Mouse (Mus musculus): Measurements from ENCODE around the gene Btn1a1. TPM values are rescaled to one million over a fixed set of nuclear protein-coding genes. Genes with fewer than 3 reads are reported as not detected.

Btn1a1 gene
- polyA plus RNA-seq, 1 experiment from 2014 or later, result 0.06 TPM

DNA sequence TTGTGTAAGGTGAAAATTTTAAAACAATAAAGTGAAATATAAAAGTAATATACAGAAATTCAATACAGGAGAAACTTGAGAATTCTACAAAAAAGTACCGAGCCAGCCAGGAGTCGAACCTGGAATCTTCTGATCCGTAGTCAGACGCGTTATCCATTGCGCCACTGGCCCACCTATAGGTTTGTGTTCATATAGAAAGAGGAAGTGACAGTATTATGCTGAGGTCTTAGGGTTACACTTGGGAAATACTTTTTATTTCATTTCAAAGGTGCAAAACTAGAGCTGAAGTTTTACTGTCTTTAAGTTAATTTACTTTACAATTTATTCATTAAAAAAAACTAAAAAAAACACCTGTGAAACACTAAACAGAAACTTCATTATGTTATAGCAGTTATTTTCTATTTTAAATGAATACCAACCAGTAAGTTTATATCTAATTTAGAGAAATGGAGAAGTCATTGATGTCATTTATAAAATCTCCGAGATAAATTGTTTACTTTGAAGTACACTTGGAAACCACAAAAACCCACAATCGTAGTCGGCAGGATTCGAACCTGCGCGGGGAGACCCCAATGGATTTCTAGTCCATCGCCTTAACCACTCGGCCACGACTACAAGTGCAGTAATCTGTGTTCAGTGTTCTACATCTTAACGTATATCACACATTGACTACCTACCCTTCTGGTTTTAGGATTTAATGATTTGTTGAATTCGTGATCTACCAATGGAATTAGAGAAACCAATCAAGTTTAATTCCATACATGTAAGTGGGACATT, 34.9 kb upstream of the Btn1a1 start:
- Histone ChIP-seq H3K27me3 (peaks cover 37% of the 10 kb centered on the region), H3K9ac (no peak overlapping the region), H3K4me1 (replicated peaks) (peaks cover 4% of the 10 kb centered on the region; the same call in 1 of the 2 replicates), H3K4me2 (no peak overlapping the region), H3K36me3 (no peaks in the 10 kb centered on the region), H3K4me3 (no peak overlapping the region), H3K9me3 (no peaks in the 10 kb centered on the region), H3K27ac (no peak overlapping the region)
- no peak for ATAC-seq (ENCODE audit: low FRiP score)
- 1% methylated on average over 17 of the region's 17 CpGs for WGBS

- Histone ChIP-seq H3K27ac (no peak overlapping the region), H3K36me3 (no peaks in the 10 kb centered on the region), H3K9ac (no peak overlapping the region), H3K9me3 (no peaks in the 10 kb centered on the region), H3K4me1 (replicated peaks) (0 out of 2 replicates have a peak, but pooled peaks cover 3% of the 10 kb centered on the region), H3K4me3 (no peak overlapping the region), H3K27me3 (peaks cover 33% of the 10 kb centered on the region), H3K4me2 (no peak overlapping the region)
- no peak for ATAC-seq (ENCODE audit: low FRiP score)
- WGBS, result 6% methylated on average over 7 of the region's 7 CpGs
These were observed 34.2 kb upstream of the Btn1a1 start for GRCm38 (mm10) chr13:23499943-23500342.

DNA sequence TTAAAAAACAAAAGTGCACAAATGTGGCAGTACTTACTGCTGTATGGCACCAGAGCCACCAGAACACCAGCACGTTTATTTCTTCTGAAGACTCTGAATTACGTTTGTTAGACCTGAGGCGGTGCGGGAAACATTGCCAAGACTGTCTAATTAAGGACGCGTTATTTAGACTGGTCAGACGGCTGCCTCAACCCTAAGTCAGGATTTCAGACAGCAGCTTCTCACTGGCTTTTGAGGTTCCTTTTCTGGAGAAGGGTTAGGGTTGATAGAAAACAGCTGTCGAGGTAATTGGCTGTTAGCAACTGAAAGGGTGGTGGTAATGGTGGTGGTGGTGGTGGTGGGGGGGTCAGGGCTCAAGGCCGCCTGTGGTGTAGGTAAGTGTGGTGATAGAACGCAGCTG, 33.0 kb upstream of the Btn1a1 start:
- H3K4me2 ChIP-seq, result peak overlapping the region; percentile 41
- WGBS, result 5% methylated on average over 10 of the region's 10 CpGs
- H3K9ac ChIP-seq, result no peak overlapping the region
- H3K27me3 ChIP-seq, result peaks cover 32% of the 10 kb centered on the region
- no peaks in the 10 kb centered on the region for H3K4me1 ChIP-seq (replicated peaks)
- no peaks in the 10 kb centered on the region for H3K36me3 ChIP-seq
- no peak overlapping the region for H3K27ac ChIP-seq
- ATAC-seq (ENCODE audit: low FRiP score), result no peak
- no peaks in the 10 kb centered on the region for H3K9me3 ChIP-seq
- H3K4me3 ChIP-seq, result peak overlapping the region; percentile 10

DNA sequence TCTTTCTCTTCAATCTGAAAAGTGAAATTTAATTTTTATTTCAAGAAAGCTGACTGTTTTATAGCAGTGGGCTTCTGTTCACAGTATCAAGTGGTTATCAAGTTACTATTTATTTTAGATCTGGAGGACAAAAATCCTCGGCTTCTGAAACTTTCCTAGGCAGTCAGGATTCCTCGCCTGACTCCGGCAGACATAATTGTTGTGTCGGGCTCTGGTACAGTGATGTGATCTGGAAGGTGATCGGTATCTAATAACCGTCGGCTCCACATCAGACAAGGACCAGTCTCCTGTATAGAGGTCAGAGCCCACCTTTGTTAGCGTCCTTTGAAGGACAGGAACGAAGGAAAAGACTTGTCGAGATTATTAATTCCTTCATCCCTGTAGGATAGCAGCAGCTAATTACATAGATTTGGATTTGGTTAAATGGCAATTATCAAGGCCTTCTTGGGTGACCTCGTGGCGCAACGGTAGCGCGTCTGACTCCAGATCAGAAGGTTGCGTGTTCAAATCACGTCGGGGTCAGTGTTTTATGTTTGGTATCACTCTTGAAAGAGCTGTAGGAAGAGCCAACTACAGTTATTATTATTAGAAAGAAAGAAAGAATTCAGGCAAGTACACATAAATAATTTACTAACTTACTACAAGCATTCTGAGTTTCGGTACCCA, 32.1 kb upstream of the Btn1a1 start:
- Histone ChIP-seq H3K4me1 (replicated peaks) (no peaks in the 10 kb centered on the region), H3K36me3 (no peaks in the 10 kb centered on the region), H3K4me2 (peak overlapping the region; percentile 41), H3K4me3 (peak overlapping the region; percentile 10), H3K27ac (no peak overlapping the region), H3K9me3 (no peaks in the 10 kb centered on the region), H3K27me3 (peaks cover 32% of the 10 kb centered on the region), H3K9ac (no peak overlapping the region)
- 5% methylated on average over 19 of the region's 19 CpGs for WGBS
- no peak for ATAC-seq (ENCODE audit: low FRiP score)

DNA sequence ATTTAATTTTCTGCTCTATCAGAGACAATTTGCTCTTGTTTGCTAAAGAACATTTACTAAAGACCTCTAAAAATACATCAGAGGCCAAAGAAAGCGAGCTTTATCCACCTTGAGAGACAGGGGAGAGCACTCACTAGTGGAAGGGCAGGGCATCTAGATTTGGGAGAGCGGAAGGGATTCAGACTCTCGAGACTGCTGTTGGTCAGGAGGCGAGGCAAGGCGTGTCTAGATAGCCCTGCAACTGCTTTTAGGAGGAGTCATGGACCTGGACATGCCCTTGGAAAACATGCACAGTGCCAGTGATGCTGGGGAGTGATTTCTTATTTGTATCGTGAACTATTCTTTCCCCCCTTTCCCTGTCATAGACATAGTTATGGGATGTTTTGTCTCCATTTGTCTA, 29.8 kb upstream of the Btn1a1 start:
- H3K4me3 ChIP-seq, result no peak overlapping the region
- 77% methylated on average over 6 of the region's 6 CpGs for WGBS
- peaks cover 4% of the 10 kb centered on the region; the same call in 1 of the 2 replicates for H3K4me1 ChIP-seq (replicated peaks)
- no peak overlapping the region for H3K4me2 ChIP-seq
- no peaks in the 10 kb centered on the region for H3K9me3 ChIP-seq
- no peak for ATAC-seq (ENCODE audit: low FRiP score)
- peaks cover 25% of the 10 kb centered on the region for H3K27me3 ChIP-seq
- no peak overlapping the region for H3K9ac ChIP-seq
- H3K27ac ChIP-seq, result no peak overlapping the region
- H3K36me3 ChIP-seq, result no peaks in the 10 kb centered on the region

DNA sequence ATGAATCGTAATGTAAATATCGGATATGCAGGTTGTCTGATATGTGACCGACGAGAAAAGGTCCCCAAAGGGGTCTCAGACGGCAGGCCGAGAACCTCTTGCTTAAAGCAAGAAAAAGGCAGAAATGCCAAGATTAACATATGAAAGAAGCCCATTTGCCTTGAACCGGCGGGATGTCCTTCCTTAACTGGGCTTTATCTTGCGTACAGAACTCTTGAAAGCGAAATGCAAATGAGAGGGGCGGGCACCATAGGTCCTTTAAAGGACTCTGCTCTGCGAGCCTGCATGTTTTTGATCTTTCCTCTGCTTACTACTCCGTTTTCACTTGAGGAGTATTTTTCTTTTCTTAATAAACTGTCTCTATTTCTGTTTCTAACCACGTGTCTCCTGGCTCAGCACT, 26.3 kb upstream of the Btn1a1 start:
- peaks cover 11% of the 10 kb centered on the region for H3K27me3 ChIP-seq
- no peaks in the 10 kb centered on the region for H3K9me3 ChIP-seq
- no peak overlapping the region for H3K27ac ChIP-seq
- peak overlapping the region; percentile 47 for H3K4me2 ChIP-seq
- no peaks in the 10 kb centered on the region for H3K36me3 ChIP-seq
- peak overlapping the region; percentile 29 for H3K4me3 ChIP-seq
- 1% methylated on average over 14 of the region's 14 CpGs for WGBS
- H3K9ac ChIP-seq, result no peak overlapping the region
- ATAC-seq (ENCODE audit: low FRiP score), result no peak
- peaks cover 14% of the 10 kb centered on the region for H3K4me1 ChIP-seq (replicated peaks)

DNA sequence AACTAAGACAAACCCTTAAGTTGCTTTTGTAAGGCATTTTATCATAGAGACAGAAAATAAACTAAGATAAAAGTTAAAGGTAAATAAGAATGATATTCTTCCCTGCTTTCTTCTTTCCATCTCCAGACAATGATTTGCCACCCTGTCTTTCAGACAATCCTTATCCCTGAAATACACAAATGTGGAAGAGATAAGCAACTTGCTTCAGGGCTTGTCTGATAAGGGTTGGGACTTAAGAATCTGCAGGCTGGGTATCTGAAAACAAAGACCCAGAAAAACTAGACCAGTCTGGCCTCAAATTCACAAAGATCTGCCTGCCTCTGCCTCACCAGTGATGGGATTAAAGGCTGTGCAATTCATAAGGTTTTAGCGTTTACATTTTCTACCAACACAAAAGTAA, 25.6 kb upstream of the Btn1a1 start:
- no peak overlapping the region for H3K4me2 ChIP-seq
- no peak overlapping the region for H3K27ac ChIP-seq
- H3K27me3 ChIP-seq, result peaks cover 7% of the 10 kb centered on the region
- peaks cover 14% of the 10 kb centered on the region for H3K4me1 ChIP-seq (replicated peaks)
- no peaks in the 10 kb centered on the region for H3K36me3 ChIP-seq
- ATAC-seq (ENCODE audit: low FRiP score), result no peak
- H3K4me3 ChIP-seq, result no peak overlapping the region
- H3K9ac ChIP-seq, result no peak overlapping the region
- 12% methylated on average over 1 of the region's 1 CpGs for WGBS
- H3K9me3 ChIP-seq, result no peaks in the 10 kb centered on the region

GRCm38 (mm10) chr13:23490863-23491262, 25.2 kb upstream of the Btn1a1 start:
- H3K4me3 ChIP-seq, result no peak overlapping the region
- no peak for ATAC-seq (ENCODE audit: low FRiP score)
- no peaks in the 10 kb centered on the region for H3K36me3 ChIP-seq
- 64% methylated on average over 1 of the region's 1 CpGs for WGBS
- no peaks in the 10 kb centered on the region for H3K9me3 ChIP-seq
- peaks cover 7% of the 10 kb centered on the region for H3K27me3 ChIP-seq
- H3K9ac ChIP-seq, result no peak overlapping the region
- H3K4me1 ChIP-seq (replicated peaks), result peaks cover 14% of the 10 kb centered on the region
- H3K4me2 ChIP-seq, result no peak overlapping the region
- no peak overlapping the region for H3K27ac ChIP-seq

DNA sequence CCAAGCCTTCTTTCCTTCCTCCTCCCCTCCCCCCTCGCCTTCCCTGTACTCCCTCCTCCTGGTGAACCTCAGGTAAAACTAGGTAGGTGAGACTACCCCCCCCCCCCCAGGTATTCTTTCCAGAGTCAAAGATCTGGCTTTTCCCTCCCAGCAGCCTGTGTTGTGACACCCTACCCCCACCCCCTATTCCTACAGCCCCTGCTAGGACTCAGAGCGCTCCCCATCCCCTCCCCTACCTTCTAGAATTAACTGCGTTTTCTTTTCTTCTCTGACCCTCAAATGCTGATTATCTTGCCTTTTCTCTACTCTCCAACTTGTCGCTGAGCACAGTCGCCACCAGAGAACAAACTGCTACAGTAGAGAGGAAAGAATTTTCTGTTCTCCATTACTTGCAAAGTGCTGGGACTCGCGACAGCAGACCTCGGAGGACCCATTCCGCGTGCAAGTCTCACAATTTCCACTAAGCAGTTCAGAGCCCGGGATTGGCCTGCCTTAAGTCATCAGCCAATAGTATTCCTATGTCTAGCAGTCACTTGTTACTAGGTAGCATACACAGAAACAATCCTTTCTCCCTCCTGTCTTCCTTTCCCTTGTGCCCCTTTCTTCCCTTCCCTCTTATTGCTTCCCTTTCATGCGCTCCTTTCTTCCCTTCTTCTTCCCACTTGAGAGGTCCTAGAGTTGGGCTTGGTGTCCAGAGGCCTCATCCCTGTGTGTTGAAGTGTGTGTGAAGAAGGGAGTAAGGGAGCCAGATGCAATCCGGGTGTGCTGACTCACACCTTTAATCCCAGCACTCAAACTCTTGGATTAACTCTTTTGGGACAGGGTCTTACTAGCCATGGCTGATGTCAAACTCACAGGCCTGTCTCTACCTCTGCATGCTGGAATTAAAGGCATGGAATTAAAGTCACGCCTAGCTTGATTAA, 23.0 kb upstream of the Btn1a1 start, which contains the start of gene Btn2a2:
Gene Btn2a2, minus strand, starts transcription at position 458 of the 923 bp plus-strand sequence.
- peak within 1 kb of the TSS; percentile 38 for H3K4me3 ChIP-seq
- peak within 1 kb of the TSS; percentile 31; the same call in 1 of the 2 replicates for H3K9ac ChIP-seq
- WGBS, result 4% methylated on average over 13 of the region's 14 CpGs

GRCm38 (mm10) chr13:23485271-23485670, 19.6 kb upstream of the Btn1a1 start:
- 53% methylated on average over 5 of the region's 5 CpGs for WGBS
- ATAC-seq (ENCODE audit: low FRiP score), result no peak
- no peak overlapping the region for H3K9ac ChIP-seq

More for the DNA sequence above, 23.0 kb upstream of the Btn1a1 start, which contains the start of gene Btn2a2:
- H3K4me2 ChIP-seq, result peak within 1 kb of the TSS; percentile 61
- no peaks in the 10 kb centered on the region for H3K36me3 ChIP-seq
- H3K4me1 ChIP-seq (replicated peaks), result peaks cover 14% of the 10 kb centered on the region
- H3K9me3 ChIP-seq, result no peaks in the 10 kb centered on the region
- ATAC-seq (ENCODE audit: low FRiP score), result peak; percentile 97
- no peak within 1 kb of the TSS for H3K27ac ChIP-seq
- peaks cover 7% of the 10 kb centered on the region for H3K27me3 ChIP-seq

GRCm38 (mm10) chr13:23483153-23483552, 17.5 kb upstream of the Btn1a1 start:
- peaks cover 7% of the 10 kb centered on the region for H3K27me3 ChIP-seq
- no peak overlapping the region for H3K9ac ChIP-seq
- H3K9me3 ChIP-seq, result no peaks in the 10 kb centered on the region
- no peak overlapping the region for H3K27ac ChIP-seq
- H3K36me3 ChIP-seq, result no peaks in the 10 kb centered on the region
- no peak overlapping the region for H3K4me3 ChIP-seq
- WGBS, result 89% methylated on average over 2 of the region's 2 CpGs
- no peak overlapping the region for H3K4me2 ChIP-seq
- ATAC-seq (ENCODE audit: low FRiP score), result no peak
- peaks cover 4% of the 10 kb centered on the region; the same call in 1 of the 2 replicates for H3K4me1 ChIP-seq (replicated peaks)

More at GRCm38 (mm10) chr13:23485271-23485670, 19.6 kb upstream of the Btn1a1 start:
- Histone ChIP-seq H3K36me3 (no peaks in the 10 kb centered on the region), H3K27ac (no peak overlapping the region), H3K4me3 (no peak overlapping the region), H3K4me1 (replicated peaks) (peaks cover 10% of the 10 kb centered on the region; the same call in 1 of the 2 replicates), H3K27me3 (peaks cover 7% of the 10 kb centered on the region), H3K9me3 (no peaks in the 10 kb centered on the region), H3K4me2 (no peak overlapping the region)

- Histone ChIP-seq H3K4me3 (no peak overlapping the region), H3K9ac (no peak overlapping the region), H3K36me3 (no peaks in the 10 kb centered on the region), H3K4me2 (no peak overlapping the region), H3K9me3 (no peaks in the 10 kb centered on the region), H3K27ac (no peak overlapping the region), H3K4me1 (replicated peaks) (no peaks in the 10 kb centered on the region), H3K27me3 (no peaks in the 10 kb centered on the region; the same call in 1 of the 2 replicates)
- ATAC-seq (ENCODE audit: low FRiP score), result peak; percentile 39; the same call in 1 of the 2 replicates
- WGBS, result 0% methylated on average over 2 of the region's 2 CpGs
These were observed 10.0 kb upstream of the Btn1a1 start for GRCm38 (mm10) chr13:23475658-23476057.
